Mouse (Mus musculus) induced T-regulatory cell, adult 2 months (primary cell): ENCODE measurements at regions not wholly inside any gene's neighbourhood (a gene's known extent, or its start where the extent isn't known, plus 50 kb on each side); places are given as distances from the start of the nearest gene placed in this dataset.

Source experiments
- DNase-seq: peaks from one replicate; pipeline ENCODE4 v3.0.0-alpha.2; 2012; ENCODE audit warnings: low read depth

DNA sequence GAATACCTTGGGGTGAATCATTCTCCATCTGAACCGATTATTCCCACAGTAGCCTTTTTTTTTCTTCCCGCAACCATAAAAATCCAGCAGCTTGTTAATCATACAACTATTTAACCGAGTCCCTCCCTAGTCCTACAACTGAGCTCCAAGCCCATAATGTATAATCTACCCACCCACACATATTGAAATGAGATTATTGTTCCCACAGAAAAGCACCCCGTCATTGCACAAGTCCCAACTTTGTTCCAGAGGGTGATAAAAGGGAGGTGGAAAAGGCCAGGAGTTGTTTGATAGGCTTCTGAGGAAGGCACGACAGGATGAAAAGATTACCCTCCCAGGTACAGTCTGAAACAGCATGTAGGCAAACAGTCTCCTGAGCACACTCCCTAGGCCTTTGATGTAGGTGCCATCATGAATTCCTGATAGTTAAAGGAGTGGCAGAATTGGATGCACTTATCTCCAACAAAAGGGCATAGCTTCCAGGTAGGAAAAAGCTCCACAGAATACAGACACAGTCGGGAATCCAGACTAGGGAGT, 583.6 kb upstream of the A1bg start:
- no peak for DNase-seq

DNA sequence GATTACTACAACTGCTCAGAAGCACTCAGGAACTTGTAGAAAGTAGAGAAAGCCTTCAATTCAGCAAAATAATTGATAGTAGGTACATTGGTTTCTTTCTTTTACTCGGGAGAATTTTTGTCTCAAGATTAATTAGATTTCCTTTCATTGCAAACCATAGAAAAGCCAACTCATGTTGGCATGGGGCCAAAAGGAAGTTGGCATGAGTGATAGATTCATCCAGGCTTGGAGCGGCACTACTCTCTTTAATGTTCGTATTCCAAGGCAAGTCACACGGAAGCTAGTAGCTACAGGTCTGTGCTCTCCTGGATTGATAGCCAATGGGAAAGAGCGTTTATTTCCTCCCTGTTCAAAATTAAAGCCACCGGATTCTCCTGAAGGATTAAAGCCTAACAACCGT, 580.6 kb upstream of the A1bg start:
- no peak for DNase-seq

DNA sequence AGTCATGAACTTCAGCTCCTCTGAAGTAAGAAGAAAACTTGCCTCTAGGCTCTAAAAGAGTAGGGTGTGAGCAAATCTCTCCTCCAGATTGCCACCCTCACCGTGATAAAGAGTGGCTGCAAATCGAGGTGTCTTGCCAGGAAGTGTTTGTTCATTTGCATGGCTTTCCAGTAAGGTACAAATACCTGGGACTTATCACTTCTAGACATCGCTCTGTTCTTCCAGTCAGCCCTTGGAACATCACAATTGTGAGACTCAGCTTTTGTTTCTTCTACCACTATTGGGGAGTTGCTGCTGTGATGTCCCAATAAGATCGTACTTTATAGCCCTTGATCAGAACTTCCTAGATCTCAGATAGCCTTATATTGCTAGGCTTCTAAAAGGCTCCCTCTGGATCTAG, 566.9 kb upstream of the A1bg start:
- no peak for DNase-seq

DNA sequence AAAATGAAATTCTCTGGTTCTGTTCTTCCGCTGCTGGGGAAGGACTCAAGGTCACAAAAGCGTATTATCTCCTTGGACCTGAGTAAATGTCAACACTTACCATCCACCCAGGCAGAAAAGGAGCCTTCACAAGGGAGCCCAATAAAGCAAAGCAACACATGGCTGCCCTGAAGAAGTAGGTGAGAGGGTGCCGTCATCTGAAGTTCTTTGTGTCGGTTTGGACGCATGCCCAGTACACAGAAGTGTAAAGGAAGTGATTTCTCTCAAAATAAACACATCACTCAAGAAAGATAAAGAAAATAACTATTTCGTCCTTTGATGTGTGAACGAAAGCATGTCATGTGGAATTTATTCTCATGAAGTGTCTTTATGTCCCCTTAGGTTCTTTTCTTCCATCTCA, 559.0 kb upstream of the A1bg start:
- DNase-seq, result peak; percentile 23

DNA sequence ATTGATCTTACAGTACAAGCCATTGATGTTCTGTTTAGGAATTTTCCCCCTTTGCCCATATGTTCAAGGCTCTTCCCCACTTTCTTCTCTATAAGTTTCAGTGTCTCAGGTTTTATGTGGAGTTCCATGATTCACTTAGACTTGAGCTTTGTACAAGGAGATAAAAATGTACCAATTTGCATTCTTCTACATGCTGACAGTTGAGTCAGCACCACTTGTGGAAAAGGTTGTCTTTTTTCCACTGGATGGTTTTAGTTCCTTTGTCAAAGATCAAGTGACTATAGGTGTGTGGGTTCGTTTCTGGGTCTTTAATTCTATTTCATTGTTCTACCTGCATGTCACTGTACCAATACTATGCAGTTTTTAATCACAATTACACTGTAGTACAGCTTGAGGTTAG, 551.1 kb upstream of the A1bg start:
- DNase-seq, result no peak

DNA sequence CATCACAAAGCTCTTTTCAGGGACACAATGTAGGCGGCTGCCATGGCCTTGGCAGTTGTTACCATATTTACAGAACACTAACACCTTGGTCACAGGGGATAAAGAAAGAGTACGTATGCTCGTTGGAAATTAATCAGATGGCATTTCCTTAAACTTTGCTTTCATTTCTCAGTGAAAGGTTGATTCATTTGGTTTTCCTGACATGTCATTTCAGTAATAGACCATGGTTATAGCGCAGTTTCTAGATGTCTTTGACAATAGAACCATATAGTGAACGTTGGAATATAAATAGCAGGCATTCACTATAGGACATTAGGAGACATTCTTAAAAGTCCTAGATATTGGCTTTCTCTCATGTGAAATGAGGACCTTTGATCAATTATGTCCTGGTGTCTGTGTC, 532.2 kb upstream of the A1bg start:
- peak; percentile 30 for DNase-seq

DNA sequence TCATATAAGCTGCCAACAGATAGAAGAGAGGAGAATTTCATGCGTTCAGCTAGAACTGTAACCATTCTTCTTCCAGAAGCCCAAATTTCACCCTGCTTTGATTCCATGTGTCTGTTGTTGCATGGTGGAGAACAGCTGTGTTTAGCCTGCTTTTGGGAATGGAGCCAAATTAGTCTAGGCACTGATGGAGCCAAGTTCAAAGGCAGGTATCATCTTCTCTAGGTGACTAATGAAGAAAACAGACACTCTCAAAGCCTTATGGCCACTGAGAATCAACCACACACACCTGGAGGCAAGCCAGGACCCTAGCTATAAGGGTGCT, 531.5 kb upstream of the A1bg start:
- DNase-seq, result no peak

DNA sequence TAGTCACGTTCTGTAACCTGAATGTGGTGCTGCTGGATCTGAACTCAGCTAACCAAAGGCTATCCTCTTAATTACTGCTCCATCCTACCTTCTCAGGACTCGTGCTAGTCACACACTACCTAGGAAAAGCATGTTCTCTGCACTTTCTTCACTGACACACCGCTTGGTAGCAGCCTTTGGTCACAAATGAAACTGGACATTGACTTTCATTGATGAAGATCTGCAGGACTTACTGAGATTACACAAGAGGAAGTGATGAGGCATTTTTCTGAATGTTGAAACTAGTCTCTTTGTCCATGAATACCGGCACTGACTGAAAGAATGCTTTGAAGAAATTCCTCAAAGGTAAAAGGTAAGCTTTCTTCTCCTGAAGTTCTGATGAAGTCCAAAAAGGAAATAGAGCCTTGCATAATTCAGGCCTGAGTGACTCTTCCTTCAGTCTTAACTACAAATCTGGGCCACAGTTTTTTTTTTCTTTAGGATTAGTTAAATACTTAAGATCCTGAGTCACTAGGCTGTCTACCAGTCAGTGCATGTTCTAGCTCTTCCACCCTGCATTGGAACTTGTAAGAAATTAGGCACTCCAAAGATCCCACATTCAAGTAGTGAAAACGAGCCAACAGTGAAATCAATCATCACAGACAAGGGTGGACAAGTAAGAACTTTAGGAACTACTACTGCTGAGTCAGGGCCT, 531.0 kb upstream of the A1bg start:
- DNase-seq, result no peak

DNA sequence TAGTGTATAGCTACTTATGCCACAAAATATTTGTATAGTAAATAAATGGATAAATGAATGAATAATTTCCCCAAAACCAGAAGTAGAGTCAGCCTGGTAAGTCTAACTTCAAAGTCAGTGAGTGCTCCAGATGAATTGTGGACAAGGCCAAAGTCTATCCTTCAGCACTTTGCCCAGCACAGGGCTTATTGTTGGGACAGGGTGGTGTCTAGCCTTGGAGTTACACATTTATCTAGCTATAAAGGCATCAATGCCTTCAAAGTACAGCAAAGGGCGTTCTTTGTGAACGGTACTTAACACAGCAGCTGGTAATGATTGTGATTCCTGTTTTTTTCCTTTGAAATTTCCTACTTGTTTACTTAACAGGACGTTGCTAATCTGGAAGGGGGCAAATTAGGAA, 527.4 kb upstream of the A1bg start:
- no peak for DNase-seq

DNA sequence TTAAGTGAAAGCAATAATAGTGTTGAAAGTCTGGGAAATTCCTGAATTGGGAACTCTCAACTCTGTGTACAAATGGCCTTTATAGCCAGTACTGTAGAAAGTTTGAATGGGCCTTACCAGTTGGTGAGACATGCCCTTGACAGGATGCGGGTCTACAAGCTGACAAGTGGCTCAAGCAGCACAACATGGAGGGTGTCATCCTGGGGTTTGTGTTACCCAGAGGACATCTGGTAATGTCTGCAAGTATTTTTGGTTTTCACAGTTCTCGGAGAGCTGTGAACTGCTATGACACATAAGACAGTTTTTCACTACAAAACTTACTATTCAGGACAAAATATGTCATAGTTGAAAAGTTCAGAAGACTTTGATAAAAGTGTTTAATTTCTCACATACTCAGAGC, 525.7 kb upstream of the A1bg start:
- DNase-seq, result no peak

DNA sequence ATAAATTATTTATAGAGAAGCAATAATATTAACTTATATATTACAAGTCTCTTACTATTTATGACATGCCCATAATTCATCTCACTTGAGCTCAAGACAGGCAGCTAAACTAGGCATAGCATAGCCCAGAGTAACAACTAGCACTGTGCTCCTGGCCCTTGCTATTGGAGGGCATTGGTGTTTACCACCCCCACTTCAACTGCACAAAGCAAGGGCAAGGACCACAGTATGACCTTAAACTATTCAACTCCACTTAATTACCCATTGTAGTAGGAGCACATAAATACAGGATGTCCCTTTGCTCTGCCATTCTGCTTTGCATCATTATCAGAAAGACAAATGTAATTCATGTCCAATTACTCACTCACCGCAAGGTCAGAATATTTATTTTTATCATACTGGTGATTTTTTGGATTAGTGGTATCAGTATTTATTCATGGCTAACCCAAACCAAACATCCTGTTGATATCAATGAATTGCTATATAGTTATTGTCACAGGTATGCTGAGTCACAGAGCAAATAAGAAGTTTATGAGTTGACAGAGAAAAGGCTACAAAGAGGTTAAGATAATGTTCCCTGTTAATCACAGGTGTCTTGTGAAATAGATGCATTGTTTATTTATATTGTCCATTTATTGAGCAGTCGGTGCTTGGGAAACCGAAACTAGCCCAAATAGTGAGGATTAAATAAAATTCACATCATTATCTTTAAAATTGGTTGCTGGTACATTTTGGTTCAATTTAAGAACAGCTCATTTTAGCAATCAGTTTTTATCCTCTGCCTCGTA, 523.4 kb upstream of the A1bg start:
- DNase-seq, result no peak

DNA sequence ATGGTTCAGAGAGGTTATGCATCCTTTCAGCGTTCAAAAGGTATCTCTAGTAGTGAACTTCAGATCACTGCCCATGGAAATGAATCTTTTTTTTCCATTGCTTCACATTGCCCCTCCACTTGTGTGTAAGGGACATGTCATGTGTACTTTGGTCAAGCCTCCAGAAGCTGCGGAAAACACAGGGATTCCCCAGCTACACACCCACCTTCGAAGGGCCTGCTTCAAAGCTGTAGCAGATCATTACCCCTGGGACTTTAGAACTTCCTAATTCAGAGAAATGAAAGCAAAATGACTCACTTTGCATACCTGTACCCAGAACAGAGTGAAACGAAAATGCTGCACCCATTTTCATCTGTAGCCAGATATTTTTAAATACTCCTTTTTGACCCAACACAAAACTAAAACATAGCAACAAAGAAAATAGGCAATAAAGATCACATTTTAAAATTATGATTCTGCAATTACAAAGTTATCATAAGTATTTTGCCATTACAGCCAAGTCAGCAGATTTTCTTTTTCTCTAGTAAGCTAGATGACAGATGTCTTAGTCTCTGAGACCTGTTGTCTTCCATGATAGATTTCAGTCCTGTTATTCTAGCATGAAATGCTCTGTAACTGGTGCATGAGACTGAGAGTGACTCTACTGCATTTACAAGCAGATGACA, 519.1 kb upstream of the A1bg start:
- DNase-seq, result peak; percentile 58

DNA sequence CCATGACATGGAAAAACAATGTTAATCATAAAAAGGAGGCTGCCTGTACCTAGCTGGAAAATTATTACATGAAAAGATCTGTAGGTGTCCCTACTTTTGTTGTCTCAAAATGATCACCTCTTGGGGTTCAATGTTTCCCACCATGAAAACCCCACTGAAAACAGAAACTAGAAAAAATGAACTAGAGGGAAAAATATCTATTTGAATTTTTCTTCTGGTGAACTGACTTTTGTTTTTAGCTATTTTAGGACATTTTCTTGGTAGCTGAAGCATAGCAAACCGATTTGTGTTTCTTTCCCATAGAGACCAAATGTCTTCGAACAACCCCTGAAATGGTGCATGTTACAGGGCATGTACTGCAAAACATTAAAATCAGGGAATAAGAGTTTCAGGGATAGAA, 518.2 kb upstream of the A1bg start:
- peak; percentile 25 for DNase-seq

DNA sequence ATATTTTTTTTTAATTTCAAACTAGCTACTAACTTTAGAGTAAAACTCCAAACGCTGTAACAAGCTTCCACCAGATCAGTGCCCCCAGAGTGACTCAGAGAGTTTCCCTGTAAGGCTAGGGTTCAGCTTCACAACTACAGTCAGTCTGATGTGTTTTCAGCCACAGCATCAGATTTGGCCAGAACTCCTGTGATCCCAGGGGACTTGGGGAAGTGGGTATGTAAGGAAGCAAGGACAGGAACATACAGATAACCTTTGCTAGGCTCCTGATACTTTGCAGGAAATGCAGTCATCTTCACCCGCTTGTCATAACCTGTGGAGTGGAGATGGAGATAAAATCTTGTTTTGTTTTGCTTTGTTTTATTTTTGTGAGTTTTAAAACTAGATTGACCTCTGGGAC, 517.5 kb upstream of the A1bg start:
- DNase-seq, result peak; percentile 56

DNA sequence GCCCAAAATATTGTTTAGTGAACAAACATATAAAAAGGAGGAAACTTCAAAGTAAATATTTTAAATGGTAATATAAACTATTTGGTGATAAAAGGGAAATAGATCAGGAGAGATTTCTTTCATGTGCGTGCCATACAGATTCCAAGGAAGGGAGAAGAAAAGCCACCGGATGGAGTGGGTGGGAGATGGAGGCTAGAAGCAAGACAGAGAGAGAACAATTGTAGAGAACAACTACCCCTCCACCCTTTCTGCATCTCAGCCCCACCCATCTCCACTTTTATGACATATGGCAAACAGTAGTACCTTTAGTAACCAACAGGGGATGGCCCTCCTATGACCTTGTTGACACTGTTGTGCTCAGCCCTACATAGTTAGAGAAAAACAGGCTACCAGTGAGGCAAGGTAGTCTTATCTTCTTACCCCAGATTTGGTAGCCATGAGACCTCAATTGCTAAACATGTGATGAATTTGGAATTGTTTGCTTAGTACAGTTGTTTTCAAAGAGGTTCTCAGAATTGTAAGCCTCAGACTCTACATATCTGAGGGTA, 516.9 kb upstream of the A1bg start:
- DNase-seq, result peak; percentile 68

DNA sequence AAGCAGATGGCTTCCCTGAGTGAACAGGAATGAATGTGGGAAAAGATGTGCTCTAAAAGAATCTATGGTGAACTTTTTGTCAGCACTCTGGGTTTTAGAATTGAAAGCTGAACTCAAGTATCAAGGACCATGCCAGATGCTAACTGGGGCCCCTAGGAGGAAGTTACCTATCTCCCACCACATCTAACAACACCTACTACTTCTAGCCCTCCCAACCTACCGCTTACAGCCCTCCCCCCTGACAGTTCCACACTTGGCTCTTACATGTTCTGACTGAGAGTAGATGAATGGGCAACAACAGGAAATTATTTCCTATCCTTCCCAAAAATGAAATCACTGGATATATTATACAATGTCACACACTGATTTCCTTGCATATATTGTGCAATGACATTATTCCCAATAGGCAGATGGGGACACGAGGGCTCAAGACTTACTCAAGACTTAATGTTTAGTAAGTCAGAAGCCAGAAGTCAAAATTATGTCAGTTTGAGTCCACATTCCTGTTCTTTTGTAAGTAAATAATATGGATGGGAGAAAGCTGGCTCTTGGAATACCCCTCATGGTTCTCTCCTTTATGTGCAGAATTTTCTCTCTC, 506.1 kb upstream of the A1bg start:
- peak; percentile 16 for DNase-seq

DNA sequence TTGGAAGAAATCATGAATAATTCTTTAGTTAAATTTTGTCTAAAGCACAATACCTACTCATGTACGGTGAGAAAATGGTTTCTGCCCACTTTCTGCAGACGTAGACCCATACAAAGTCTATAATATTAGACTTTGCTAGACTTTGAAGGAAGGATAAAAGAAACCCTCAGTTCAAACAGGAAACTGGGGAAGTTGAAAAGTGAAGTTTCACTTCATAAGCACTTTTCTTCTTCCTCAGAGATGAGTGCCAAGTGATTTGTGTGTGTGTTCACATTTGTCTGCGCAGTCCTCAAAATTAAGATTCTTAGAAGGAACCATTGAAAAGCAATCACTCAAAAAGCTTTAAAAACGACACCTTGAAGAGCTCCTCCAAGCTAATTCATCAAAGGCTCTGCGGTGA, 500.2 kb upstream of the A1bg start:
- peak; percentile 26 for DNase-seq

DNA sequence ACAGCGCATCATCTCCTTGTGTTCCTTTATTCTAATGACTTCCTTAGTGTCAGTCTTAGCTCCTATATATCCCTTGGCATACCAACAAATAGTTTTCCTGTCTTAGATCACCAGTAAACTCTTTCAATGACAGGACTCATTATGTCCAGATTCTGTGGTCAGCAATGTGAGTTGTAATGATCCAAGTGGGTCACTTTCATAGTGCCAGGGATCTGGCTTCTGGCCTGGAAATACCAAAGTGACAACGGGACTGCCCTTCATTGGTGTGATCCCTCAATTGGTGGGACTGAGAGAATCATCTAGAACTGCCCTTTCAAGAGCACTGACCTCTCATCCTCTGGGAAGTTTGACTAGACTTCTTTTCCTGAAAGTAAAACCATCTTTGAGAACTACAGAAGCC, 494.7 kb upstream of the A1bg start:
- no peak for DNase-seq

DNA sequence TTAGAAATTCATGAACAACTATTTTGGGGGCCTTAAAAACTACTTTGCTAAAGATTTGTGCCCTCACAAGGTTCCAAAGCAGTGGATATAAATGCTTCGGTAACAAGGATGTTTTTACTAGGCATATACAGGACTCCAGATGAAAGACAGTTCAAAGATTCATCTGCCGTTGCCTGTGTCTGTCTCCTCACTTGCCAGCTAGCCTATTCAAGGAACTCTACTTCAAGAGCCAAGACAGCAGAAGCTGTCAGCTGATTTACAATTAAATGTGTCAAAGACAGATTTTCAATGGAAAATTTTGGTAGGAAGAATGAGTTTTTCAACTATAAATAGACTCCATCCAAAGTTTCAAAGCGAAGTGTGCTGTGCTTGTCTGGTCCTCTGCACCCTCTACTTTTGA, 494.0 kb upstream of the A1bg start:
- no peak for DNase-seq

DNA sequence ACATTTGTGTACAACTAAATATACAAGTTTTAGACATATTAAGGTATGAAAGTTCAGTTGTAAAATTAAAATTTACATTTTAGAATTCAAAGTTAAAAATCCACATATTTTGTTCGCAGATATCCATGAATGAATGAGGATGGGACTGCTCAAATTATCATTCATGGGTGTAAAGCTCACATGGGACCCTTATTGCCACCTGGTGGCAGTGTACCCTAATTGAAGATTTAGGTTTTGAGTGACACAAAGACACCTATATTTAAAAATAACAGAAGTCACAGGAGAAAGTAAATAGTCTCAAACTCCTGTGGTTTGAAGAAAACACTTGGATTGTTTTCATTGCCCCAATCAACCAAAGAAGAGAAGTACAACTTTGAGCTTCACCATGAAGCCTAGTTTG, 492.8 kb upstream of the A1bg start:
- peak; percentile 59 for DNase-seq

DNA sequence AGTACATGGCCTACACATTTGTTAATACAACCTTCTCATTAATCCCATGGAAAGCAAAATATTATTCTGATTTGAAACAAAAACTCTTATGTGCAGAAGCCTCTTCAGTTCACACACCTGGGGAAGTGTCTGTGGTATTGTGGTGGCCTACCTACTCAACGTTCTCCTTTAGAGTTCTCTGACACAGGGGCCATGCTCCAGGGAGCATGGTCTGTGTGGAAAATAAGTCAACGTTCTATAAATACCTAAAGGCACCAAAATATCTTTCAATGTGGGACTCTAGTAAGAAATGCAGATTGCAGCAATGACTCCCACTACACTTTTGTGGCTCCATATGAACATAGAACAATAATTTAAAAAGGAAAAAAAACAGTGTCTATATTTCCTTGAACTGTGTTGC, 489.0 kb upstream of the A1bg start:
- DNase-seq, result no peak

DNA sequence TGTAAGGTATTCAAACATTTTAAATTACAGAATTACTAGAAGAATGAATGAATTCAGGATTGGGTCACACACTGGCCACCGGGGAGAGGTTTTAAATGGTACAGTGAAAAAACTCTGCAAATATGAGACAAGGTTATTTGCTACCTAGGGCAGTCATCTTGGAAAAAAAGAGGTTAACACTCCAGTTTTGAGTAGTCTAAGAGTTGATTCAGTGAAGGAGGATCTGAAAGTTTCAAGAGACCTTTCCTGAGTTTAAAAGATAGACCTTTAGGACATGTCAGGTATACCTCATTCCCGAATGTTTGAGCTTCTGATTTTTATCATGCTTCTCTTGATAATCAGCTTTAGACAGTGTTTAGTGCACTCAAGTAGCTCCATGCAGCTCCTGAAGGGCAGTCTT, 488.0 kb upstream of the A1bg start:
- DNase-seq, result no peak

DNA sequence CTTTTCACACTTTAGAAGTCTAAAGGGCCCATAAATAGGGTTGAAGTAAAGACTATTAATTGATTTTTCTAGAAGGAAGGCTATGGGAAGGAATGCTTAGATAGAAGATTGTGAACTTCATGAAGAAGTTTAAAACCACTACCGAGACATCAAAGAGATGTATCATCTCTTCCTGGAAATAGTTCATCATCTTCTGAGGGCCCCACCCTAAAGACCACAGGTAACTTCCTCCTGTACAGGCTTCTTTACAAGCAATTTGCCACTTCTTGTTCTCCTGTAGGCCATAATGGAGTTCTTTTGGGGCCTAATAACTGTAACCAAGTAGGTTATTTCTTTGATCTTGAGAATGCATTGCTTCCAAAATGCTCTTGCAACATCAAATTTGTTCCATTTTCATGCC, 485.8 kb upstream of the A1bg start:
- peak; percentile 49 for DNase-seq
